Mouse (Mus musculus) right cerebral cortex, postnatal 10 days (tissue): ENCODE measurements at regions not wholly inside any gene's neighbourhood (a gene's known extent, or its start where the extent isn't known, plus 50 kb on each side); places are given as distances from the start of the nearest gene placed in this dataset.

Experiments
- DNase-seq, 2 experiments: peaks; one replicate each; pipeline ENCODE4 v3.0.0; 2021; ENCODE audit warnings: low spot score in 2 of 2

DNA sequence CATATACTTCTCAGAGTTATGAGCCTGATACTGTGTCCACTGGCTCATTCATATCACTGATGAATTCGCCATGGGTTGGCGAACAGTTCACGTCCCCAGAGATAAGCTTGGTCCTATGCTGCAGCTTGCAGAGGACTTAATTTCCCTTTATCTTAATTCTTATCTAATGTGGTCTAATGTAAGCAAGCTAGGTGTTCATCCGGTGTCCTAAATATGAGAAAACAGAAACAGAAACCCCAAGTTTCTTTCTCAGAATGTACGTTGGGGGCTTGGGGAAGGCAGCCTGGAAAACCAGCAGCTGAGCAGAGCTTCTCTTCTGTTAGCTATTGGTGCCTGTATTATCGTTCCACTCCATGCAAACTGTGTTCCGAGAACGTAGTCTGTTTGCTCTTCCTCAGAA, 170.1 kb downstream of the 1700064H15Rik start:
- no peak for DNase-seq

DNA sequence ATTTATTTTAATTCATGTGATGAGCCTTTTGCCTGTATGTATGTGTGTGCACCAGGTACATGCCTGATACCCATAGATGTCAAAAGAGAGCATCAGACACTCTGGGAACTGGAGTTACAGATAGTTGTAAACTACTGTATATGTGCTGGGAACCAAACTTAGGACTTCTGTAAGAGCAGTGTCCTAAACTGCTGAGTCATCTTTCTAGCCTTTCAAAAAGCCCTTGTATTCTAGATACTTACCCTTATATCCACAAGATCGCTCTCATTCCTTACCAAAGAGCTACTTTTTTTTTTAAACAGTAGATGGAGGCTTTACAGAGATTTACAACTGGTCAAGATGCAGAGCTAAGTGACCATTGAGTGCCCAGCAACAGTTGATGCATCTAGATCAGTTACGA, 171.0 kb downstream of the 1700064H15Rik start:
- DNase-seq, result no peak

DNA sequence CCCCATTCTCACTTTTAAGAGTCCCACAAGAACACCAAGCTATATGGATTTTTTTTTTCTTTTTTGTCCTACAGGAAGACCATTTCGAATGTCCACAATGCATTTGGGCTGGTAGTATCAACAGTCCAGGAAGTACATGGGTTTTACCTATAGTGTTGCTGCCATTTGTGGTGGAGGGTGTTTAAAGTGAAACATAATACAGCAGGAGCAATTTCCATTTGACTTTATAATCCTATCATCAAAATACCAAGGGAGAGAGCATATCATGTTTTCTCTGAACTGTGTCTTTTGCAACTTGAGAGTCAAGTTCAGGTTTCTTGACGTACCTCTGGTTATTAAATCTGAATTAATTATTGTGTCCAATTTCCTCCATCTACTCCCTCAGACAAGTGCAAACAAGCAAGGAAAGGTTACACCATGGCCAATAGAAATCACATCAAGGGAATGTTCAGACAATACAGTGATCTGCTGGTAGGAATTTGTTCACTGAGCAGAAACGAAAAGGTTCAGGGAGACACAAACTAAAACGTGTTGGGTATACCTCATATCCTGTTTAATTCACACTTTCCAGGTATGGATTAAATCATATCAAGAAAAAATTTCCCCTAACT, 172.5 kb downstream of the 1700064H15Rik start:
- no peak for DNase-seq

DNA sequence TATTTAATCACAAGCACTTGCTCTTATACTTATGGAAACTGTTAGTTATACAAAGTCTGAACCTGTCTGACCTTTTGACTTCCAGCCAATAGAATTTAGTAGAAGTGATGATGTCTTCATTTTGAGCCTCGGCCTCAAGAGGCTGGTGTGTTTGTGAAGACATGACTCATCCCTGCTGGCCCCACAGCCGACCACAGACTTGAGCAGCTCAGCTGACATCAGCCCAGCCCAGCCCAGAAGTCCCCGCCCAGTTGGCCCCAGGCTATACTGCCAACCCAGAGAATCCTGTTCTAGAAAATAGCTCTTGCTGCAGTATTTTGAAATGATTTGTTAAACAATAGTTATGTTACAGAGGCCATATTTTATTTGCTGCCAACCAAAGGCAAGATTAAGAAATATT, 177.5 kb downstream of the 1700064H15Rik start:
- DNase-seq, result no peak

DNA sequence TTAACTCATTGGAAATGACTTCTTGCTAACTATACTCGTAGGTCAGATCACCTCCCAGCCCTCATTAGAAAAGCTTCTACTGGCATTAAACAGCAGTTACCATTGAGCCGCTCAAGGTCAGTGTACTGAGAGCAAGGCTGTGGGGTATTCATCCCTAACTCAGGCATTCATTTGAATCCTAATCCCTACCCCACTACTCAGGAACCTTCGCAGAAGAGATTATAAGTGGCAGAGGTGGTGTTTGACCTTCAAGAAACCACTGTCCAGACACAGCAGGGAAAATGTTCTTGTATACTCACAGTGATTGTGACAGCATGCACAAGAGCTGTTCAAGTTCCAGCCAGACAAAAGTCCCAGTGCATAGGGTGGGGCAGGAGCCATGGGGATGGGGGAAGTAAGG, 179.5 kb downstream of the 1700064H15Rik start:
- no peak for DNase-seq

GRCm38 (mm10) chr3:19448192-19448591, 180.3 kb downstream of the 1700064H15Rik start:
- DNase-seq, result no peak

DNA sequence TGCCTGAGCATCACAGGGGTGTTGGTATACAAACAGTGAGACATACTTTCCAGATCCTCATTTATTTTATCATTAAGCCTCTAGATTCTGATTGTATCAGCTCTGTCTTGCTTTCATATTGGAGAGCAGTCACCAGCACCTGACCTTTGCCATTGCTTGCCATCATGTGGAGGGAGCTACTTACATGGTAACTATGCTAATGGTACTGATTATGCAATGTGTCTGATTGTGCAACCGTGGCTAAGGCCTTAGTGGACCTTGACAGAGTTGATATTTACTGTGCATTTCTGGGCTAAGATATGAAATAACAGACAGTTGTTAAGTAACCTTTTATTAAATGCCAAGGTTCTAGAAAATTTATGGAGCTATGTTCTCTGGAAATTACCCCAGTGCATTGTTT, 180.7 kb downstream of the 1700064H15Rik start:
- DNase-seq, result no peak

GRCm38 (mm10) chr3:19444914-19445313, 183.6 kb downstream of the 1700064H15Rik start:
- DNase-seq, result no peak

DNA sequence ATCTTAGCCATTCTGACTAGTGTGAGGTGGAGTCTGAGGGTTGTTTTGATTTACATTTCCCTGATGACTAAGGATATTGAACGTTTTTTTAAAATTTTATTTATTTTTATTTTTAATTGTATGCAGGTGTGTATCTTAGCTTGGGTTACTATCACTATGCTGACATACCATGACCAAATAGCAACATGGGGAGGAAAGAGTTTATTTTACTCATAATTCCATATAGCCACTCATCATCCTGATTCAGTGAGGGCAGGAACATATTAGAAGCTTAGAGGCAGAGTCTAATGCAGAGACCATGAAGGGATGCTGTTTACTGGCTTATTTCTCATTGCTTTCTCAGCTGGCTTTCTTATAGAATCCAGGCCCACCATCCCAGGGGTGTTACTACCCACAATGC, 186.7 kb downstream of the 1700064H15Rik start:
- DNase-seq, result no peak

DNA sequence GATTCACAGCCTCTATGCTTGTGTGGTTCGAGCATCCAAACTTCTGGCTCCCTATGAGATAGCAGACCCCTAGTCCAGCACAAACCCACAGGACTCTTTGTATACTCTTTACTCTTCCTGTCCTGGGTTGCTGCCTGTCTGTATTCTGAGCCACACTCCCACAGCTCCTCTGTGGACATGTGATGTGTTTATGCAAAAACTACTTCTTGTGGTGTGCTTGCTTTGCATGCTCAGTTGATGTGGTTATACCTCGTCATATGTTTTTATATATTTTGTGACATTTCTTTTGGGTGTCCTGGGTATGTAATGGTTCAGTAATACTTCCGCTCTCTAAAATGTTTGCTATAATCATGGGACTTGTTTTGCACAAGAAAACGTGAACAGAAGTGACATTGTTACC, 198.3 kb downstream of the 1700064H15Rik start:
- no peak for DNase-seq

DNA sequence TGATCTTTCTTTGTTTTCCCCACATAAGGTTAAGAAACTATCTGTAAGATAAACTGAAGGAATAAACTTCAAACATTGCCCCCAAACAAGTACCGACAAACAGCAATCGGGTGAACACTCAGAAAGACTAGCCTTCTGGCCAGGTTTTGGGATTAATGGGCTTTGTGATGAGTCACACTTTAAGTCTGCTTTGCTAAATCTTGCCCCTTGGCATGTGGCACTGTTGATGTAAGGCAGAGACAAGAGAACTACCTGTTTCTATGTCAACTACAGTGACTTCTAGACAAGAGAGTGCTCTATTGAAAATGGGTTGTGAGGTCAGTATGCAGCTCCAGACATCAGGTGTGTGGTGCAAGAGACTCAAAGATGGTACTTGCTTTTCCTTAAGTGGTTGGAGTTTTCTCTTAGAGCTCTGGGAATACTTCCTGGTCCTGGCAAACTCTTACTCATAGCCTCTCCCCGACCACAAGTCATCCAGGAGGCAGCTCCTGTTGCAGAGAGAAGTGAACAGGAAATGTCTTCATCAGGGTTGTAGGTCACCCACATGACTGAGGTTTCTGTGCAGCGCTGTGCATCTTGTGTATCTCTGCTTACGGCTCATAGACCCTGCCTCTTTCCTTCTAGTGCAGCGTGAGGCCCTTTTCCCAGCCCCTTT, 198.9 kb downstream of the 1700064H15Rik start:
- no peak for DNase-seq

DNA sequence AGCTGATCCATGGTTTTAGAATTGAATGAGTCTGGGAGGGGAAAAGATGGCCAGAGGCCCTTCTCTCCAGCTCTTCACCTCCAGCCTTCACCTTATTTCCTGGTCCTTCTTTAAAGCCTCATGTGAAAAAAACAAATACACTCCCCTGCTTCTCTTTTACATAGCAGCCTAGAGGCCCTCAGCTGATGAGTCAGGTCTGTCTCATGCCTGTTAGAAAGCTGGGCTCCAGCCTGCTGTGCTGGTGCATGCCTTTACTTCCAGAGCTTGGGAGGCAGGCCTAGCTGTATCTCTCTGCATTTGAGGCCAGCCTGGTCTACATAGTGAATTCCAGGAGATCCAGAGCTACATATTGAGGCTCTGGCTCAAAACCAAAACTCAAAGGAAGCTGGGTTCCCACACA, 199.5 kb downstream of the 1700064H15Rik start:
- DNase-seq, result no peak

GRCm38 (mm10) chr3:19426130-19426556, 202.3 kb downstream of the 1700064H15Rik start:
- DNase-seq, result no peak

GRCm38 (mm10) chr3:19425322-19425721, 203.2 kb downstream of the 1700064H15Rik start:
- DNase-seq, result no peak

DNA sequence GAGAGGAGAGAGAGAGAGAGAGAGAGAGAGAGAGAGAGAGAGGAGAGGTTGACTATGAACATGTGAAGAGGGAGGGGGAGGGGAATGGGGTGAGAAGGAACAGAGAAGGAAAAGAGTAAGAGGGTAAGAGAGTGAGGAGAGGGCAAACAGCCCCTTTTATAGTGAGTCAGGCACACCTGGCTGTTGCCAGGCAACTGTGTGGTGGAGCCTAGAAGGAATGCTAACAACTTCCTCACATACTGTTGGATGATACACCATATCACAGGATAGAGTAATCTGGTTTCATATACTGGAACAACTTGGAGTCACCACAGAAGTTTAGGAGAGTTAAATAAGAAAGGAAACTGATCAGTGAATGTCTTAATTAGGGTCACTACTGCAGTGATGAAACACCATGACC, 204.1 kb downstream of the 1700064H15Rik start:
- DNase-seq, result no peak

DNA sequence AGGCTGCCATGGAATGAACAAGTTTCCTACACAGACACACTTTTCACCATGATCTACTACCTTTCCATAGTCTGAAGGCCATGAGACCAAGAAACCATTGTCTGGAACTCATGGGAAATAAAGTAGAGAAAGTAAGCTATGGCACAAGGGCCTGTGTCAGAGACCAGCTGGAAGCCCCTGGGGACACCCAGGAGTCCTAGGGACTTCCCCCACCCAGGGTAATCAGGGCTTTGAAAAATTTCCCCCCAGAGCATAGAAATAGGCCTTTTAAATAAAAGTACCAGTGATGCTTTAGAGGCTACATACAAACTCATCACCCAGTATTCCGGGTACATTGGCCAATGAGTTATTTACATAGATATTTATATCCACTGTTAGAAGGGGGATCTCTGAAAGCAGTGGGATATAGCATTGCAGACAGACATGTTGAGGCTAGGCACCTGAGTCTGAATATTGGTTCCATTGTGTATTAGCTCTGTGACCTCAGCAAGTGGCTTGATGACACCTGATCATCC, 207.0 kb downstream of the 1700064H15Rik start:
- DNase-seq, result no peak

DNA sequence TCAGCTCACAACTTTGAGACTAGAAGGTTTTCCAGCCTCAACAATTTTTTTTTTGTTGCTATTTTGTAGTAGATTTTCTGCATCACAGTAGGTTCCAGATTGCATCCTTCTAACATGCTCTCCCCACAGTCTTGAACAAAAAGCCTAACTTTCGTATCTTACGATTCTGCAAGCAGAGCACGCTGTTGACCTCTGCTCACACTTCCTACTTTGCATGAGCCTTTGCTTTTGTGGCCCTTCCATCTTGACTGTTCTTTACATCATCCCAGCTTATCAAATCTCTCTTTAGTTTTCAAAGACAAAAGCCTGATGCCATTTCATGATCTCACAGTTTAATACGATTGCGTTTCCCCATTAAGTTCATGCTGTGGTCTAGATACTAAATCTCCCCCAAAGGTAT, 207.6 kb downstream of the 1700064H15Rik start:
- no peak for DNase-seq

GRCm38 (mm10) chr3:19410938-19411515, 217.4 kb downstream of the 1700064H15Rik start:
- DNase-seq, result no peak

- DNase-seq, result no peak
Measured at GRCm38 (mm10) chr3:19408283-19408682, 220.2 kb downstream of the 1700064H15Rik start.

GRCm38 (mm10) chr3:19407591-19408090, 220.8 kb downstream of the 1700064H15Rik start:
- no peak for DNase-seq

DNA sequence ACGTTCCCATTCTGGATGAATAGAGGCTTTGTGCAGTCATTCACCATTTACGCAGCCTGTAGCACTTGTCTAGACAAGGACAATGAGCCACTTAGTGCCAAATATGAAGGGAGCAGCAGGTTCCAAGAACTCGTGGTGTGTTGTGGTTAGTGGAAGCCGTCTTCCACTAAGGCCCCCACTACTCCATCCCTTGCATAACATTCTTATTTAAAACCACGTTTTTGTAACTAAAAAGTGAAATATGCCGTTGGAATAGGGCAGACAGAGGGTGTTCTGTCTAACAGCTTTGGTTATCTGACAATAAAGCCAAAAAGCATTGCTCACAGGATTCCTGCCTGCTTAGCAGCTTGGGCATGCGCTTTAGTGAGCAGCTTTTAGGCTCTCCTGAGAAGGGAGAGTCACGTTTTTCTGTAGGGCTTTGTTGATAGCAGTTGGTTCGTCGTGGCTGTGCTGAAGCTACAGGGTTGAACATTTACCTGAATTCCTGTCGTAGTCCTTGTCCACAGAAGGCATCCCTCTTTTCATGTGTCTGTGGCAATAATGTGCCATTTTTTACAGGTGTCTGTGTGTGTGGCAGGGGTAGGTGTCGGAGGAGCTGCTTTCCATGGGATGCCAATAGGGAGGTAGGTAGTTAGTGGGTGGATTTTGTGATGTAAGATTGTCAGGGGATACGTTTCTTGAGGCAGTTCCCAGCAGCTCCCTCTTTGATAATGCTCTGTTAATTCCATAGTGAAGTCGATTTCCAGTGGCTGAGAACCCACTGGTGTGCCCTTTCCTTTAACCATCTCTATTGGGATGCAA, 221.9 kb downstream of the 1700064H15Rik start:
- peak; percentile 49 to 58 for DNase-seq

GRCm38 (mm10) chr3:19385675-19386074, 242.8 kb downstream of the 1700064H15Rik start:
- no peak for DNase-seq
